Mouse (Mus musculus): ENCODE measurements around the gene Kat8. TPM values are rescaled to one million over a fixed set of nuclear protein-coding genes. Genes with fewer than 3 reads are reported as not detected.
"Not testable (repeated sequence)": the region's sequence is repeated elsewhere in the genome, so short reads cannot be mapped to it uniquely, and the experiment has no call there.

Gene Kat8
- total and polyA plus RNA-seq, 2 experiments from 2014 or later = 30.6 to 34.8 TPM

- Histone ChIP-seq H3K27ac (ENCODE audit: low read depth, low read length) (peak overlapping the region; percentile 89), H3K36me3 (ENCODE audit: insufficient read depth) (no peaks in the 10 kb centered on the region), H3K9ac (peak overlapping the region; percentile 93), H3K4me3 (ENCODE audit: low read depth, low read length) (peak overlapping the region; percentile 77), H3K4me2 (ENCODE audit: low read depth) (peak overlapping the region; percentile 90), H3K27me3 (ENCODE audit: insufficient read depth, low read length) (no peaks in the 10 kb centered on the region), H3K9me3 (ENCODE audit: low read length) (no peaks in the 10 kb centered on the region), H3K4me1 (ENCODE audit: insufficient read depth) (0 out of 2 replicates have a peak, but pooled peaks cover 3% of the 10 kb centered on the region)
- ATAC-seq = peak; percentile 66
- no peak for TF ChIP-seq CTCF (IDR thresholded peaks at IDR 0.05; ENCODE audit: low read depth)
- WGBS = under 1% methylated on average over 38 of the region's 38 CpGs
- DNase-seq = no peak
Measured at GRCm38 (mm10) chr7:127935748-127936159, 23.4 kb downstream of the Kat8 start.

GRCm38 (mm10) chr7:127936216-127936884, 24.0 kb downstream of the Kat8 start:
- WGBS = 55% methylated on average over 18 of the region's 18 CpGs
- TF ChIP-seq CTCF (IDR thresholded peaks at IDR 0.05; ENCODE audit: low read depth) = no peak
- H3K9me3 ChIP-seq (ENCODE audit: low read length) = no peaks in the 10 kb centered on the region
- H3K4me3 ChIP-seq (ENCODE audit: low read depth, low read length) = peak overlapping the region; percentile 77
- H3K4me1 ChIP-seq (ENCODE audit: insufficient read depth) = 0 out of 2 replicates have a peak, but pooled peaks cover 3% of the 10 kb centered on the region
- no peaks in the 10 kb centered on the region for H3K36me3 ChIP-seq (ENCODE audit: insufficient read depth)
- ATAC-seq (no peak), DNase-seq (no peak)
- H3K4me2 ChIP-seq (ENCODE audit: low read depth) = peak overlapping the region; percentile 90
- H3K9ac ChIP-seq = peak overlapping the region; percentile 93
- no peaks in the 10 kb centered on the region for H3K27me3 ChIP-seq (ENCODE audit: insufficient read depth, low read length)
- peak overlapping the region; percentile 89 for H3K27ac ChIP-seq (ENCODE audit: low read depth, low read length)

GRCm38 (mm10) chr7:127942097-127942496, 29.8 kb downstream of the Kat8 start:
- H3K36me3 ChIP-seq (ENCODE audit: insufficient read depth); H3K4me1 ChIP-seq (ENCODE audit: insufficient read depth); H3K9me3 ChIP-seq (ENCODE audit: low read length); H3K9ac ChIP-seq; H3K4me2 ChIP-seq (ENCODE audit: low read depth); H3K4me3 ChIP-seq (ENCODE audit: low read depth, low read length); ATAC-seq; H3K27me3 ChIP-seq (ENCODE audit: insufficient read depth, low read length); DNase-seq; H3K27ac ChIP-seq (ENCODE audit: low read depth, low read length): not testable (repeated sequence)
- 59% methylated on average over 2 of the region's 2 CpGs for WGBS

- Histone ChIP-seq H3K27me3 (ENCODE audit: insufficient read depth, low read length) (peaks cover 8% of the 10 kb centered on the region), H3K4me3 (ENCODE audit: low read depth, low read length) (no peak overlapping the region), H3K4me2 (ENCODE audit: low read depth) (no peak overlapping the region), H3K4me1 (ENCODE audit: insufficient read depth) (no peaks in the 10 kb centered on the region), H3K36me3 (ENCODE audit: insufficient read depth) (no peaks in the 10 kb centered on the region), H3K9ac (no peak overlapping the region), H3K27ac (ENCODE audit: low read depth, low read length) (no peak overlapping the region), H3K9me3 (ENCODE audit: low read length) (no peaks in the 10 kb centered on the region)
- TF ChIP-seq CTCF (IDR thresholded peaks at IDR 0.05; ENCODE audit: low read depth) = no peak
- no peak for DNase-seq
- no peak for ATAC-seq
- 12% methylated on average over 23 of the region's 23 CpGs for WGBS
Measured at GRCm38 (mm10) chr7:127944614-127945013, 32.3 kb downstream of the Kat8 start.

GRCm38 (mm10) chr7:127946470-127947023, 34.2 kb downstream of the Kat8 start, which contains the start of gene Prss36:
Gene Prss36, minus strand, starts transcription at chr7:127946725.
- no peak within 1 kb of the TSS for H3K4me2 ChIP-seq (ENCODE audit: low read depth)
- no peaks in the 10 kb centered on the region for H3K36me3 ChIP-seq (ENCODE audit: insufficient read depth)
- H3K4me1 ChIP-seq (ENCODE audit: insufficient read depth) = no peaks in the 10 kb centered on the region
- ATAC-seq (no peak), DNase-seq (no peak)
- H3K27ac ChIP-seq (ENCODE audit: low read depth, low read length) = no peak within 1 kb of the TSS
- WGBS = 66% methylated on average over 6 of the region's 6 CpGs
- H3K27me3 ChIP-seq (ENCODE audit: insufficient read depth, low read length) = peaks cover 8% of the 10 kb centered on the region
- H3K9ac ChIP-seq = no peak within 1 kb of the TSS
- no peaks in the 10 kb centered on the region for H3K9me3 ChIP-seq (ENCODE audit: low read length)
- no peak within 1 kb of the TSS for H3K4me3 ChIP-seq (ENCODE audit: low read depth, low read length)
- TF ChIP-seq CTCF (IDR thresholded peaks at IDR 0.05; ENCODE audit: low read depth) = no peak

- no peak for TF ChIP-seq CTCF (IDR thresholded peaks at IDR 0.05; ENCODE audit: low read depth)
- ATAC-seq (no peak), DNase-seq (no peak)
- H3K36me3 ChIP-seq (ENCODE audit: insufficient read depth) = no peaks in the 10 kb centered on the region
- H3K27me3 ChIP-seq (ENCODE audit: insufficient read depth, low read length) = no peaks in the 10 kb centered on the region
- H3K9me3 ChIP-seq (ENCODE audit: low read length) = no peaks in the 10 kb centered on the region
- no peaks in the 10 kb centered on the region for H3K4me1 ChIP-seq (ENCODE audit: insufficient read depth)
- no peak overlapping the region for H3K9ac ChIP-seq
- no peak overlapping the region for H3K4me3 ChIP-seq (ENCODE audit: low read depth, low read length)
- no peak overlapping the region for H3K4me2 ChIP-seq (ENCODE audit: low read depth)
- no peak overlapping the region for H3K27ac ChIP-seq (ENCODE audit: low read depth, low read length)
- 45% methylated on average over 13 of the region's 13 CpGs for WGBS
Measured at GRCm38 (mm10) chr7:127952864-127953581, 40.7 kb downstream of the Kat8 start.

GRCm38 (mm10) chr7:127959364-127959763, 47.0 kb downstream of the Kat8 start:
- ATAC-seq (no peak), DNase-seq (no peak)
- H3K4me1 ChIP-seq (ENCODE audit: insufficient read depth) = no peaks in the 10 kb centered on the region
- H3K36me3 ChIP-seq (ENCODE audit: insufficient read depth) = no peaks in the 10 kb centered on the region
- H3K4me2 ChIP-seq (ENCODE audit: low read depth) = no peak overlapping the region
- no peak overlapping the region for H3K9ac ChIP-seq
- H3K27ac ChIP-seq (ENCODE audit: low read depth, low read length) = no peak overlapping the region
- no peaks in the 10 kb centered on the region for H3K9me3 ChIP-seq (ENCODE audit: low read length)
- WGBS = 56% methylated on average over 5 of the region's 5 CpGs
- TF ChIP-seq CTCF (IDR thresholded peaks at IDR 0.05; ENCODE audit: low read depth) = no peak
- no peaks in the 10 kb centered on the region for H3K27me3 ChIP-seq (ENCODE audit: insufficient read depth, low read length)
- H3K4me3 ChIP-seq (ENCODE audit: low read depth, low read length) = no peak overlapping the region

Measured in forebrain, postnatal 0 days (tissue).